Mouse (Mus musculus) ES-CJ7 (cell line): Measurements from ENCODE around the gene Cbr2.
"Not testable (repeated sequence)": the region's sequence is repeated elsewhere in the genome, so short reads cannot be mapped to it uniquely, and the experiment has no call there.

Experiments used
- DNase-seq: peaks from one replicate; pipeline ENCODE4 v3.0.0; 2011; ENCODE audit warnings: low read depth, low spot score

Cbr2 gene

GRCm38 (mm10) chr11:120731858-120732680 lies at the start of gene Cbr2:
TSS of gene Cbr2 (minus strand) at chr11:120732114.
- no peak for DNase-seq

GRCm38 (mm10) chr11:120781361-120781760 lies 49.4 kb upstream of the Cbr2 start:
- DNase-seq, result not testable (repeated sequence)

- DNase-seq, result peak; percentile 79
Measured at GRCm38 (mm10) chr11:120779876-120780275, 48.0 kb upstream of the Cbr2 start.

GRCm38 (mm10) chr11:120777123-120777522 lies 45.2 kb upstream of the Cbr2 start:
- DNase-seq, result peak; percentile 43

- peak; percentile 95 for DNase-seq
Measured at GRCm38 (mm10) chr11:120775774-120776469, 44.0 kb upstream of the Cbr2 start.

GRCm38 (mm10) chr11:120773463-120774190 lies 41.7 kb upstream of the Cbr2 start:
- no peak for DNase-seq

- DNase-seq, result no peak
Measured at GRCm38 (mm10) chr11:120772749-120773148, 40.8 kb upstream of the Cbr2 start.

GRCm38 (mm10) chr11:120768206-120768605 lies 36.3 kb upstream of the Cbr2 start:
- DNase-seq, result no peak

- DNase-seq, result not testable (repeated sequence)
Measured at GRCm38 (mm10) chr11:120767023-120767422, 35.1 kb upstream of the Cbr2 start.

- not testable (repeated sequence) for DNase-seq
Measured at GRCm38 (mm10) chr11:120763121-120763999, 31.4 kb upstream of the Cbr2 start.

- not testable (repeated sequence) for DNase-seq
Measured at GRCm38 (mm10) chr11:120762672-120763041, 30.7 kb upstream of the Cbr2 start, which contains the start of gene Hmga1b. TSS of gene Hmga1b (plus strand) at chr11:120762794.

GRCm38 (mm10) chr11:120761811-120762671 lies 30.1 kb upstream of the Cbr2 start:
- DNase-seq, result no peak

- DNase-seq, result no peak
Measured at GRCm38 (mm10) chr11:120760236-120760635, 28.3 kb upstream of the Cbr2 start.

GRCm38 (mm10) chr11:120751606-120752005 lies 19.7 kb upstream of the Cbr2 start:
- no peak for DNase-seq

GRCm38 (mm10) chr11:120749430-120749829 lies 17.5 kb upstream of the Cbr2 start:
- peak; percentile 80 for DNase-seq

GRCm38 (mm10) chr11:120747974-120748373 lies 16.1 kb upstream of the Cbr2 start:
- no peak for DNase-seq

GRCm38 (mm10) chr11:120744121-120744701 lies 12.3 kb upstream of the Cbr2 start:
- DNase-seq, result no peak

GRCm38 (mm10) chr11:120740981-120741380 lies 9.1 kb upstream of the Cbr2 start:
- no peak for DNase-seq

GRCm38 (mm10) chr11:120736424-120736823 lies 4.5 kb upstream of the Cbr2 start:
- DNase-seq, result no peak

GRCm38 (mm10) chr11:120733521-120733920 lies 1.6 kb upstream of the Cbr2 start:
- DNase-seq, result no peak
